Mouse (Mus musculus): ENCODE measurements around the gene 4930556J24Rik.

DNA sequence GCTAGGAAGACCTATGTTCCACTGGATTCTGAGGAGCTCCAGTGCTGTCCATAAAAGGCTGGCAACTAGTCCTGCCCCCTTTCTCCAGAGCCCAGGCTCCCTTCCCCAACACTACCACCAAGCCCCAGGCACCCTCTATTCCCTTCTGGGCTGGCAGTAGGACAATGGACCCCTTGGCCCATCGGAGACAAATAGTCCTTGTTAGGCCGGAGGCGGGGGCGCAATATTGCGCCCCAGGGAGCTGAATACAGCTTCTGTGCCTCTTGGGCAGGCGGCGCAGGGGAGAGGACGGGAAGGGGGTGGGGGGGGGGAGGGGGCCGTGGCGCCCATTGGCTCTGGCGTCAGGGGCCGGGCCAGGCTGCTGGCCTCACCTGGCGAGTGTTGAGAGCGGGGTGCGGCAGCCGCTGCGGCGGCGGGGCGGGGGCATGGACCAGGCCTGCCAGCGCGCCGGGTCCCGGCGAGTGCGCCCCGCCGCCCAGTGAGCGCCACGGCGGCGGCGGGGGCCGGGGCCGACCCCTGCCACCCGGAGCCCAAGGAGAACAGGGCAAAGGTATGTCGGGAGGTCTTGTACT, 6.8 kb upstream of the 4930556J24Rik start, which contains the start of gene Gal3st1:
- TF ChIP-seq CTCF (IDR thresholded peaks at IDR 0.05; ENCODE audit: borderline replicate concordance, extremely low read depth, insufficient read depth, insufficient read length): no peak
- no peak for TF ChIP-seq POLR2A (IDR thresholded peaks at IDR 0.05; ENCODE audit: borderline replicate concordance, extremely low read depth, insufficient read depth, insufficient read length, poor library complexity, severe bottlenecking)

Measured in brain, embryonic 14.5 days (tissue).